Mouse (Mus musculus): ENCODE measurements around the gene Rnase11.
"Not testable (repeated sequence)": the region's sequence is repeated elsewhere in the genome, so short reads cannot be mapped to it uniquely, and the experiment has no call there.

DNA sequence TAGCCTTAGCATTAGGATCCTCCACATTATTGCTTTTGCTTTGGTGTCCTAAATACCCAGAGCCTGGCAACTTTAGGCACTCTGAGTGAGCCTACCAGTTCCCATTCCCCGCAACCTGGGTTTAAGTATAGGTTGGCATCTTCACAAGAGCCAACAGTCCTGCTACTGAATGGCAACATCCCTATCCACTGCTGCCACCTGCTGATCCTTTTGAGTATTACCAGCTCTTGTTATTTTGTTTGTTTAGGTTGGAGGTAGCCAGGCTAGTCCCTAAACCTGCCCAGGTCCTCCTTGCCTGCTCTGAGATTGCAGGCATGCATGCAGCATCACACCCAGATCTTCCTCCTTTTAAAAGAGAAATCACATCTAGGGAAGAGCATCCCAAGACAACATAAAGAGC is 48.3 kb upstream of the Rnase11 start:
- peak; percentile 44 for TF ChIP-seq CTCF (IDR thresholded peaks at IDR 0.05; ENCODE audit: insufficient read depth, low read length)
- TF ChIP-seq POLR2A (IDR thresholded peaks at IDR 0.05; ENCODE audit: borderline replicate concordance, extremely low read depth, low read depth, low read length): not testable (repeated sequence)
